Mouse (Mus musculus) MEL (cell line): ENCODE data around the gene Foxg1. TPM values are rescaled to one million over a fixed set of nuclear protein-coding genes. Genes with fewer than 3 reads are reported as not detected.

Source experiments
- DNase-seq: peaks from one replicate; pipeline ENCODE4 v3.0.0; 2011; ENCODE audit warnings: low read depth, low spot score
- H3K27ac ChIP-seq: 2 replicates; pipeline ENCODE4 v1.5.1; 2012; ENCODE audit warnings: low read depth, mild to moderate bottlenecking, control low read depth, low read length, moderate library complexity; ENCODE audit not compliant: control insufficient read depth
- H3K27me3 ChIP-seq, 2 experiments: fragments of 150-350 bp in 1 of 2; sonication (generic) in 1 of 2; 2 replicates each; pipeline ENCODE4 v1.6.1; 2012; ENCODE audit warnings: low read length in 2 of 2, mild to moderate bottlenecking in 2 of 2, improper control_type of control experiment in 1 of 2, moderate library complexity in 1 of 2; ENCODE audit not compliant: insufficient read depth in 2 of 2, control insufficient read depth in 1 of 2
- H3K36me3 ChIP-seq, 2 experiments: 2 replicates each; pipeline ENCODE4 v1.6.1; 2012 to 2014; ENCODE audit warnings: low read length in 2 of 2, improper control_type of control experiment in 1 of 2, inconsistent platforms in 1 of 2, mild to moderate bottlenecking in 1 of 2; ENCODE audit not compliant: insufficient read depth in 2 of 2, control insufficient read depth in 1 of 2
- H3K4me1 ChIP-seq, 2 experiments: fragments of 150-350 bp in 1 of 2; sonication (generic) in 1 of 2; 2 replicates each; pipeline ENCODE4 v1.6.1; 2012; ENCODE audit warnings: low read length in 2 of 2, improper control_type of control experiment in 1 of 2, mild to moderate bottlenecking in 1 of 2; ENCODE audit not compliant: insufficient read depth in 2 of 2, control insufficient read depth in 1 of 2
- H3K4me3 ChIP-seq, 2 experiments: fragments of 150-350 bp in 1 of 2; sonication (generic) in 1 of 2; 2 replicates each; pipeline ENCODE4 v1.5.1; 2012; ENCODE audit warnings: low read depth in 2 of 2, low read length in 2 of 2, mild to moderate bottlenecking in 2 of 2, moderate library complexity in 2 of 2, control low read depth in 1 of 2, improper control_type of control experiment in 1 of 2; ENCODE audit not compliant: control insufficient read depth in 1 of 2, insufficient read depth in 1 of 2
- H3K79me2 ChIP-seq: 2 replicates; pipeline ENCODE4 v1.6.1; 2012; ENCODE audit warnings: mild to moderate bottlenecking, low read length, moderate library complexity; ENCODE audit not compliant: control insufficient read depth, poor library complexity, insufficient read depth
- H3K9ac ChIP-seq: 2 replicates; pipeline ENCODE4 v1.6.1; 2012; ENCODE audit warnings: low read depth, mild to moderate bottlenecking, control low read depth, low read length, moderate library complexity; ENCODE audit not compliant: control insufficient read depth, poor library complexity, severe bottlenecking
- H3K9me3 ChIP-seq: fragments of 150-350 bp; sonication (generic); replicated peaks from 2 replicates; pipeline ENCODE4 v1.6.1; 2012; ENCODE audit warnings: mild to moderate bottlenecking, low read length, improper control_type of control experiment, moderate library complexity; ENCODE audit not compliant: insufficient read depth
- BHLHE40 ChIP-seq: IDR thresholded peaks from 2 replicates; pipeline ENCODE4 v1.6.1; 2012; ENCODE audit warnings: low read depth, mild to moderate bottlenecking, inconsistent platforms, low read length, improper control_type of control experiment, borderline replicate concordance
- CHD2 ChIP-seq: IDR thresholded peaks from 2 replicates; pipeline ENCODE4 v1.6.1; 2011; ENCODE audit warnings: low read length, improper control_type of control experiment
- CTCF ChIP-seq, 3 experiments: IDR thresholded peaks in 2 of 3; conservative IDR thresholded peaks in 1 of 3; 2 replicates each; pipeline ENCODE4 v1.5.1; 2011 to 2012; ENCODE audit warnings: low read length in 3 of 3, low read depth in 2 of 3, mild to moderate bottlenecking in 2 of 3, improper control_type of control experiment in 1 of 3, inconsistent platforms in 1 of 3, mixed read lengths in 1 of 3, moderate library complexity in 1 of 3; ENCODE audit not compliant: control insufficient read depth in 1 of 3, insufficient read depth in 1 of 3, poor library complexity in 1 of 3, severe bottlenecking in 1 of 3
- E2F4 ChIP-seq: IDR thresholded peaks from 2 replicates; pipeline ENCODE4 v1.6.1; 2011; ENCODE audit warnings: low read depth, low read length, improper control_type of control experiment, borderline replicate concordance
- ETS1 ChIP-seq: IDR thresholded peaks from 2 replicates; pipeline ENCODE4 v1.6.1; 2012; ENCODE audit warnings: low read depth, mild to moderate bottlenecking, inconsistent platforms, low read length, improper control_type of control experiment, moderate library complexity
- GABPA ChIP-seq: IDR thresholded peaks from 2 replicates; pipeline ENCODE4 v1.6.1; 2012; ENCODE audit warnings: low read depth, mild to moderate bottlenecking, inconsistent platforms, low read length, improper control_type of control experiment, moderate library complexity
- HCFC1 ChIP-seq: IDR thresholded peaks from 2 replicates; pipeline ENCODE4 v1.6.1; 2012; ENCODE audit warnings: low read depth, mild to moderate bottlenecking, inconsistent platforms, low read length, improper control_type of control experiment, moderate library complexity
- KAT2A ChIP-seq: conservative IDR thresholded peaks from 2 replicates; pipeline ENCODE4 v1.6.1; 2012; ENCODE audit warnings: low read depth, low read length, improper control_type of control experiment, inconsistent platforms
- MAFK ChIP-seq: IDR thresholded peaks from 2 replicates; pipeline ENCODE4 v1.6.1; 2011; ENCODE audit warnings: low read depth, mild to moderate bottlenecking, low read length, improper control_type of control experiment, borderline replicate concordance
- MAX ChIP-seq: IDR thresholded peaks from 2 replicates; pipeline ENCODE4 v1.6.1; 2011; ENCODE audit warnings: low read length, improper control_type of control experiment
- MAZ ChIP-seq: IDR thresholded peaks from 2 replicates; pipeline ENCODE4 v1.6.1; 2012; ENCODE audit warnings: low read depth, mild to moderate bottlenecking, inconsistent platforms, low read length, improper control_type of control experiment
- MYB ChIP-seq: IDR thresholded peaks from 2 replicates; pipeline ENCODE4 v1.6.1; 2011; ENCODE audit warnings: mild to moderate bottlenecking, low read depth, low read length, improper control_type of control experiment
- NELFE ChIP-seq: IDR thresholded peaks from 2 replicates; pipeline ENCODE4 v1.6.1; 2011; ENCODE audit warnings: low read depth, low read length, improper control_type of control experiment
- NRF1 ChIP-seq: IDR thresholded peaks from 2 replicates; pipeline ENCODE4 v1.6.1; 2014; ENCODE audit warnings: low read depth, mild to moderate bottlenecking, inconsistent platforms, low read length, improper control_type of control experiment, moderate library complexity; ENCODE audit not compliant: poor library complexity, insufficient read depth, severe bottlenecking
- POLR2AphosphoS2 ChIP-seq: IDR thresholded peaks from 2 replicates; pipeline ENCODE4 v1.6.1; 2011; ENCODE audit warnings: low read length, improper control_type of control experiment
- POLR2AphosphoS5 ChIP-seq: IDR thresholded peaks from 2 replicates; pipeline ENCODE4 v1.6.1; 2012; ENCODE audit warnings: low read depth, borderline replicate concordance, mild to moderate bottlenecking, inconsistent platforms, low read length, moderate library complexity, mixed read lengths
- RAD21 ChIP-seq: IDR thresholded peaks from 2 replicates; pipeline ENCODE4 v1.6.1; 2011; ENCODE audit warnings: mild to moderate bottlenecking, low read depth, low read length, improper control_type of control experiment
- SIN3A ChIP-seq: IDR thresholded peaks from 2 replicates; pipeline ENCODE4 v1.6.1; 2012; ENCODE audit warnings: low read length, improper control_type of control experiment, inconsistent platforms
- SMC3 ChIP-seq: IDR thresholded peaks from 2 replicates; pipeline ENCODE4 v1.6.1; 2011; ENCODE audit warnings: low read depth, low read length, improper control_type of control experiment
- TAL1 ChIP-seq: IDR thresholded peaks from 2 replicates; pipeline ENCODE4 v1.6.1; 2012; ENCODE audit warnings: mild to moderate bottlenecking, inconsistent platforms, low read length, moderate library complexity, mixed read lengths
- TCF12 ChIP-seq: IDR thresholded peaks from 2 replicates; pipeline ENCODE4 v1.6.1; 2014; ENCODE audit warnings: low read depth, mild to moderate bottlenecking, inconsistent platforms, low read length, improper control_type of control experiment, moderate library complexity
- USF1 ChIP-seq: IDR thresholded peaks from 2 replicates; pipeline ENCODE4 v1.6.1; 2014; ENCODE audit warnings: low read depth, mild to moderate bottlenecking, inconsistent platforms, low read length, improper control_type of control experiment, moderate library complexity
- ZC3H11A ChIP-seq: IDR thresholded peaks from 2 replicates; pipeline ENCODE4 v1.6.1; 2012; ENCODE audit warnings: low read depth, mild to moderate bottlenecking, inconsistent platforms, low read length, improper control_type of control experiment
- ZKSCAN1 ChIP-seq: IDR thresholded peaks from 2 replicates; pipeline ENCODE4 v1.6.1; 2012; ENCODE audit warnings: low read depth, mild to moderate bottlenecking, inconsistent platforms, low read length, improper control_type of control experiment, moderate library complexity
- polyA plus RNA-seq, 2 experiments: library from polyadenylated mRNA; stranded (reverse) in 1 of 2; unstranded in 1 of 2; fragments of >175 nt in 1 of 2; fragments of >200 nt in 1 of 2; gene quantifications; 2 replicates each; pipeline versions ENCODE4 v1.2.1 to v1.2.4; 2012; ENCODE audit warnings: low replicate concordance in 2 of 2, low read depth in 1 of 2; ENCODE audit not compliant: insufficient read length in 2 of 2, insufficient read depth in 1 of 2, missing spikeins in 1 of 2
- total RNA-seq: library from RNA; depleted of rRNA; stranded (reverse); fragments of 300-350 nt; gene quantifications from 2 replicates; pipeline ENCODE4 v1.2.3, GENCODE M21; 2012

The Foxg1 gene
- total and polyA plus RNA-seq, 3 experiments: not detected

DNA sequence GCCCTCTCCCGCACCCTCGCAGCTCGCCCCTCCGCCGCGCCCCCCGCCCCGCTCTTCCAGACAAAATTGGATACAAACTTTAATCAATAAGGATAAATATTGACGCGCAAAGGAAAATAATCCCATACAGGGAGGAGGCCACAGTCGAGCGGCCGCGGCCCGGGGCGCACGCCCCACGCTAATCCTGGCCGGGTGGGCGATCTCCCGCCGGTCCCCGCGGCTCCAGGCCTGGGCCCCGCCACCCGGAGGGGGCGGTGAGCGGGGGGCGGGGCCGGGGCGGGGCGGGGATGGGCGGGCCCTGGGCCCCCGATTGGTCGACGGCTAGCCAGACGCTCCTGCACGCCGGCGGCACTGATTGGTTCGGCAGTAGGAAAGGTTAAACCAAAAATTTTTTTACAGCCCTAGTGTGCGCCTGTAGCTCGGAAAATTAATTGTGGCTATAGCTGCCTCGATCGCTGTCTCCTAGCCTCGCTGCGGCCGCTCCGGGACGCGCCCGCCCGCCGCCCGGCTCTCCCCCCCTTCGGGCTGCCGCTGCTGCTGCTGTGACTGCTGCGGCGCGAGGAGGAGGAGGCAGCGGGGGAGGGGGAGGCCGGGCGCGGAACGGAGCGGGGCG lies 1.2 kb downstream of the Foxg1 start:
- DNase-seq: no peak
- Histone ChIP-seq H3K9me3 (no peaks in the 10 kb centered on the region), H3K4me3 (no peak overlapping the region), H3K4me1 (no peaks in the 10 kb centered on the region), H3K27ac (no peak overlapping the region), H3K9ac (no peak overlapping the region), H3K27me3 (no peaks in the 10 kb centered on the region), H3K79me2 (no peaks in the 10 kb centered on the region), H3K36me3 (no peaks in the 10 kb centered on the region)
- TF ChIP-seq BHLHE40 (no peak), SIN3A (no peak), CHD2 (no peak), ETS1 (no peak), MAX (no peak), MAFK (no peak)

DNA sequence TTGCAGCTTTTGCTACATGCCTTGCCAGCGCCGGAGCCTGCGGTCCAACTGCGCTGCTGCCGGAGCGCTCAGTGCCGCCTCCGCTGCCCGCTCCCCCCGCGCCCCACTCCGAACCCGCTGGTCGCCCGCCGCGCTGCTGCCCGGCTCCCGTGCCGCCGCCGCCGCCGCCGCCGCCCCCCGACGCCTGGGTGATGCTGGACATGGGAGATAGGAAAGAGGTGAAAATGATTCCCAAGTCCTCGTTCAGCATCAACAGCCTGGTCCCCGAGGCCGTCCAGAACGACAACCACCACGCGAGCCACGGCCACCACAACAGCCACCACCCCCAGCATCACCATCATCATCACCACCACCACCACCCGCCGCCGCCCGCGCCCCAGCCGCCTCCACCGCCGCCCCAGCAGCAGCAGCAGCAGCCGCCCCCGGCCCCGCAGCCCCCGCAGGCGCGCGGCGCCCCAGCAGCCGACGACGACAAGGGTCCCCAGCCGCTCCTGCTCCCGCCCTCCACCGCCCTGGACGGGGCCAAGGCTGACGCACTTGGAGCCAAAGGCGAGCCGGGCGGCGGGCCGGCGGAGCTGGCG lies 1.9 kb downstream of the Foxg1 start:
- TF ChIP-seq TCF12 (no peak), MAZ (no peak), NELFE (no peak), USF1 (no peak)
- TF ChIP-seq, all 39 proteins: peak for 0
- no peak overlapping the region for H3K4me3 ChIP-seq
- H3K27me3 ChIP-seq: no peaks in the 10 kb centered on the region
- no peaks in the 10 kb centered on the region for H3K4me1 ChIP-seq
- DNase-seq: no peak
- no peaks in the 10 kb centered on the region for H3K79me2 ChIP-seq
- H3K9ac ChIP-seq: no peak overlapping the region
- no peaks in the 10 kb centered on the region for H3K36me3 ChIP-seq
- H3K27ac ChIP-seq: no peak overlapping the region
- no peaks in the 10 kb centered on the region for H3K9me3 ChIP-seq

DNA sequence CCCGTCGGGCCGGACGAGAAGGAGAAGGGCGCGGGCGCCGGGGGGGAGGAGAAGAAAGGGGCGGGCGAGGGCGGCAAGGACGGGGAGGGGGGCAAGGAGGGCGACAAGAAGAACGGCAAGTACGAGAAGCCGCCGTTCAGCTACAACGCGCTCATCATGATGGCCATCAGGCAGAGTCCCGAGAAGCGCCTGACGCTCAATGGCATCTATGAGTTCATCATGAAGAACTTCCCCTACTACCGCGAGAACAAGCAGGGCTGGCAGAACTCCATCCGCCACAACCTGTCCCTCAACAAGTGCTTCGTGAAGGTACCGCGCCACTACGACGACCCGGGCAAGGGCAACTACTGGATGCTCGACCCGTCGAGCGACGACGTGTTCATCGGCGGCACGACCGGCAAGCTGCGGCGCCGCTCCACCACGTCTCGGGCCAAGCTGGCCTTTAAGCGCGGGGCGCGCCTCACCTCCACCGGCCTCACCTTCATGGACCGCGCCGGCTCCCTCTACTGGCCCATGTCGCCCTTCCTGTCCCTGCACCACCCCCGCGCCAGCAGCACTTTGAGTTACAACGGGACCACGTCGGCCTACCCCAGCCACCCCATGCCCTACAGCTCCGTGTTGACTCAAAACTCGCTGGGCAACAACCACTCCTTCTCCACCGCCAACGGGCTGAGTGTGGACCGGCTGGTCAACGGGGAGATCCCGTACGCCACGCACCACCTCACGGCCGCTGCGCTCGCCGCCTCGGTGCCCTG lies 2.6 kb downstream of the Foxg1 start, which contains the start of gene Gm43517:
Gene Gm43517, plus strand, starts transcription at position 299 of the 755 bp plus-strand sequence.
- TF ChIP-seq MAFK: no peak
- TF ChIP-seq MYB: no peak
- no peak for TF ChIP-seq ZC3H11A
- no peak for TF ChIP-seq ETS1
- TF ChIP-seq SMC3: no peak
- TF ChIP-seq MAX: no peak
- TF ChIP-seq MAZ: no peak
- no peak for TF ChIP-seq KAT2A
- no peak for TF ChIP-seq NELFE
- no peak for TF ChIP-seq POLR2AphosphoS2
- no peak for TF ChIP-seq HCFC1
- TF ChIP-seq GABPA: no peak
- no peak for TF ChIP-seq RAD21
- TF ChIP-seq E2F4: no peak
- no peak for TF ChIP-seq CTCF (IDR thresholded peaks at IDR 0.05 in 2 of 3, conservative IDR thresholded peaks at IDR 0.05 in 1 of 3; ENCODE audit: control insufficient read depth in 1 of 3, insufficient read depth in 1 of 3, low read depth in 2 of 3, low read length in 3 of 3, poor library complexity in 1 of 3, severe bottlenecking in 1 of 3)
- no peak for TF ChIP-seq BHLHE40
- TF ChIP-seq POLR2AphosphoS5: no peak
- no peak for TF ChIP-seq ZKSCAN1
- TF ChIP-seq NRF1: no peak
- no peak for TF ChIP-seq TAL1

More for the DNA sequence above, 2.6 kb downstream of the Foxg1 start, which contains the start of gene Gm43517:
- DNase-seq: no peak
- H3K9ac ChIP-seq: no peak within 1 kb of the TSS
- H3K79me2 ChIP-seq: no peaks in the 10 kb centered on the region
- H3K4me1 ChIP-seq: no peaks in the 10 kb centered on the region
- H3K27ac ChIP-seq: no peak within 1 kb of the TSS
- no peaks in the 10 kb centered on the region for H3K36me3 ChIP-seq
- no peaks in the 10 kb centered on the region for H3K27me3 ChIP-seq
- H3K4me3 ChIP-seq: no peak within 1 kb of the TSS
- H3K9me3 ChIP-seq: no peaks in the 10 kb centered on the region
